ENCODE assay signal across 8 mouse cellular contexts in genomic region chr1:91180174-91180565, GRCm38 (mm10). TPM values are rescaled to one million over a fixed set of nuclear protein-coding genes. Genes with fewer than 3 reads are reported as not detected.
DNase-seq lines count a peak whose midpoint lies in the region; ATAC-seq lines count a peak whose summit lies in the region.

No protein-coding gene starts in this region.

- peaks cover 20% of the 10 kb centered on the region for H3K27me3 ChIP-seq in kidney, embryonic 16.5 days (ENCODE audit: insufficient read depth, low read length)
- H3K27me3 ChIP-seq in embryonic facial prominence, embryonic 12.5 days, result peaks cover 35% of the 10 kb centered on the region
- H3K27me3 ChIP-seq in hindbrain, embryonic 16.5 days (replicated peaks; ENCODE audit: control insufficient read depth, insufficient read depth, low read length), result 0 out of 2 replicates have a peak, but pooled peaks cover 3% of the 10 kb centered on the region
- H3K27me3 ChIP-seq in midbrain, embryonic 15.5 days (replicated peaks), result peaks cover 19% of the 10 kb centered on the region

- H3K9ac ChIP-seq in kidney, embryonic 16.5 days (replicated peaks; ENCODE audit: low read length), result peak overlapping the region; percentile 54
- H3K9ac ChIP-seq in embryonic facial prominence, embryonic 12.5 days, result peak overlapping the region; percentile 46; the same call in 1 of the 2 replicates
- peak overlapping the region; percentile 70 for H3K9ac ChIP-seq in hindbrain, embryonic 16.5 days (ENCODE audit: low read depth, low read length)
- peak overlapping the region; percentile 34 for H3K9ac ChIP-seq in midbrain, embryonic 15.5 days

- peak overlapping the region; percentile 46 for H3K4me3 ChIP-seq in kidney, embryonic 16.5 days (ENCODE audit: low read length)
- H3K4me3 ChIP-seq in embryonic facial prominence, embryonic 12.5 days, result peak overlapping the region; percentile 36
- H3K4me3 ChIP-seq in hindbrain, embryonic 16.5 days (ENCODE audit: low read length), result peak overlapping the region; percentile 44
- peak overlapping the region; percentile 38 for H3K4me3 ChIP-seq in midbrain, embryonic 15.5 days

- no peak overlapping the region for H3K27ac ChIP-seq in kidney, embryonic 16.5 days (ENCODE audit: low read length)
- H3K27ac ChIP-seq in embryonic facial prominence, embryonic 12.5 days, result no peak overlapping the region
- no peak overlapping the region; the same call in 1 of the 2 replicates for H3K27ac ChIP-seq in hindbrain, embryonic 16.5 days (ENCODE audit: low read depth, low read length)
- H3K27ac ChIP-seq in midbrain, embryonic 15.5 days, result no peak overlapping the region

- DNase-seq in kidney, postnatal 36 days, result no peak
- no peak for DNase-seq in layer of hippocampus, adult 8-10 months (ENCODE audit: low spot score in 2 of 2)
- no peak for DNase-seq in thymus, postnatal 4 days
- DNase-seq in layer of hippocampus, adult 18-20 months (ENCODE audit: low spot score in 2 of 2), result no peak

- no peaks in the 10 kb centered on the region for H3K36me3 ChIP-seq in kidney, embryonic 16.5 days (ENCODE audit: insufficient read depth, low read length)
- no peaks in the 10 kb centered on the region for H3K36me3 ChIP-seq in embryonic facial prominence, embryonic 12.5 days
- H3K36me3 ChIP-seq in hindbrain, embryonic 16.5 days (ENCODE audit: control insufficient read depth, insufficient read depth, low read length), result no peaks in the 10 kb centered on the region
- no peaks in the 10 kb centered on the region for H3K36me3 ChIP-seq in midbrain, embryonic 15.5 days (replicated peaks)

- peaks cover 24% of the 10 kb centered on the region for H3K4me1 ChIP-seq in kidney, embryonic 16.5 days (ENCODE audit: insufficient read depth, low read length)
- H3K4me1 ChIP-seq in embryonic facial prominence, embryonic 12.5 days, result peaks cover 9% of the 10 kb centered on the region; the same call in 1 of the 2 replicates
- peaks cover 9% of the 10 kb centered on the region for H3K4me1 ChIP-seq in hindbrain, embryonic 16.5 days (ENCODE audit: control insufficient read depth, insufficient read depth, low read depth, low read length)
- peaks cover 20% of the 10 kb centered on the region for H3K4me1 ChIP-seq in midbrain, embryonic 15.5 days

- no peaks in the 10 kb centered on the region for H3K9me3 ChIP-seq in kidney, embryonic 16.5 days (ENCODE audit: low read length)
- no peaks in the 10 kb centered on the region for H3K9me3 ChIP-seq in embryonic facial prominence, embryonic 12.5 days
- no peaks in the 10 kb centered on the region for H3K9me3 ChIP-seq in hindbrain, embryonic 16.5 days (ENCODE audit: control insufficient read depth, low read length)
- H3K9me3 ChIP-seq in midbrain, embryonic 15.5 days, result no peaks in the 10 kb centered on the region

- peak overlapping the region; percentile 80 for H3K4me2 ChIP-seq in kidney, embryonic 16.5 days (replicated peaks; ENCODE audit: low read depth, low read length)
- H3K4me2 ChIP-seq in embryonic facial prominence, embryonic 12.5 days (replicated peaks), result peak overlapping the region; percentile 84
- H3K4me2 ChIP-seq in hindbrain, embryonic 16.5 days (ENCODE audit: low read length), result peak overlapping the region; percentile 81
- H3K4me2 ChIP-seq in midbrain, embryonic 15.5 days, result peak overlapping the region; percentile 75

- 6% methylated on average over 14 of the region's 14 CpGs for WGBS in kidney, embryonic 16.5 days
- WGBS in embryonic facial prominence, embryonic 12.5 days, result 7% methylated on average over 14 of the region's 14 CpGs
- WGBS in hindbrain, embryonic 16.5 days, result 9% methylated on average over 14 of the region's 14 CpGs
- WGBS in midbrain, embryonic 15.5 days, result 5% methylated on average over 14 of the region's 14 CpGs

- ATAC-seq in kidney, embryonic 16.5 days (ENCODE audit: low FRiP score, low TSS enrichment), result no peak
- ATAC-seq in embryonic facial prominence, embryonic 12.5 days (ENCODE audit: insufficient number of reproducible peaks, insufficient read depth, low FRiP score, low TSS enrichment), result peak; percentile 49; the same call in 1 of the 2 replicates
- peak; percentile 29; the same call in 1 of the 2 replicates for ATAC-seq in hindbrain, embryonic 16.5 days
- 0 out of 2 replicates have a peak, but pooled peaks have one; percentile 37 for ATAC-seq in midbrain, embryonic 15.5 days (replicated peaks)

RNA-seq across cellular contexts. Expression of gene Ramp1, which starts 0.5 kb away (rescaled TPM):
- 1.3 and 2.2 TPM in 2 replicates for polyA plus RNA-seq in kidney, embryonic 16.5 days (2015; fragmentation: Nextera tagmentation; extraction: Ambion mirVana)
- 1.2 and 1.9 TPM in 2 replicates for polyA plus RNA-seq in embryonic facial prominence, embryonic 12.5 days (2016; fragmentation: Nextera tagmentation; extraction: Ambion mirVana)
- polyA plus RNA-seq in hindbrain, embryonic 16.5 days (2015; fragmentation: Nextera tagmentation; extraction: Ambion mirVana), result 20.8 and 28.5 TPM in 2 replicates
- 5.4 and 6.5 TPM in 2 replicates for polyA plus RNA-seq in midbrain, embryonic 15.5 days (2015; fragmentation: Nextera tagmentation; extraction: Ambion mirVana)
- 10 to 100 TPM; 55.1 to 62.5 (median 56.6) TPM for total RNA-seq in layer of hippocampus, adult 8-10 months (2022)
- total RNA-seq in layer of hippocampus, adult 18-20 months (2021), result 10 to 100 TPM; 58.6 to 64.0 TPM

RNA-seq across cellular contexts. Expression of gene Rbm44, which starts 35.3 kb away (rescaled TPM):
- 0.50 and 1.5 TPM in 2 replicates for polyA plus RNA-seq in kidney, embryonic 16.5 days (2015; fragmentation: Nextera tagmentation; extraction: Ambion mirVana)
- polyA plus RNA-seq in embryonic facial prominence, embryonic 12.5 days (2016; fragmentation: Nextera tagmentation; extraction: Ambion mirVana), result 1.4 and 1.5 TPM in 2 replicates
- polyA plus RNA-seq in hindbrain, embryonic 16.5 days (2015; fragmentation: Nextera tagmentation; extraction: Ambion mirVana), result 0.28 and 0.60 TPM in 2 replicates
- polyA plus RNA-seq in midbrain, embryonic 15.5 days (2015; fragmentation: Nextera tagmentation; extraction: Ambion mirVana), result 0.15 and 0.18 TPM in 2 replicates
- total RNA-seq in layer of hippocampus, adult 8-10 months (2022), result under 1 TPM in 1 of 4 experiments, not detected in 3; 0.23 TPM
- under 1 TPM in 1 of 2 experiments, not detected in 1; 0.10 TPM for total RNA-seq in layer of hippocampus, adult 18-20 months (2021)
